ENCODE assay signal across 7 mouse cellular contexts in the genomic region with DNA sequence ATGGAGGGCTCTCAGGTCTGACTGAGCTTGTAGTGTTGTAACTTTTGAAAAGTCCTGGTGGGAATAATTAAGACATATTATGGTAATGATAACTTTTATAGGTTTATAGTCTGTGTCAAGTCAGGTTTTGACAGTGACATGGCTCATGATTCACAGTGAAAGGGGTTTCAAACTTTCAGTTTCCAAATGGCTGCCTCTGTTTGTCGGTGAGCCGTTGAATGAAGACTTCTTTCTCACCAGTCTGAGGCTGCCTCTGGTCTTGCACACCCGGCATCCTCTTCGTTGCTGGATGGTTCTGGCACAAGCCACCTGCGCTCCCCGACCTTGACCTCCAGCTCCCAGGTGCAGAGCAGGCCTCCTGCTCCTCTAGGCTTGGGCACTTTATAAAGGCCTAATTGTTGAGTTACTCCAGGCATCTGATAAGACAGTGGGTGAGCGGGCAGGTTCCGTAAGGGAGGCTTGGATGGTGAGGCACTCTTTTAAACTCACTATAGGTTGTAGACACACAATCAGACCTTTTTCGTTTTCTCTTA. TPM values are rescaled to one million over a fixed set of nuclear protein-coding genes. Genes with fewer than 3 reads are reported as not detected.
DNase-seq lines count a peak whose midpoint lies in the region; ATAC-seq and TF ChIP-seq lines count a peak whose summit lies in the region.

No protein-coding gene starts in this region.

- no peaks in the 10 kb centered on the region for H3K9me3 ChIP-seq in forebrain, postnatal 0 days (ENCODE audit: low read length)
- no peaks in the 10 kb centered on the region for H3K9me3 ChIP-seq in liver, embryonic 13.5 days (replicated peaks)

- H3K36me3 ChIP-seq in forebrain, postnatal 0 days (ENCODE audit: insufficient read depth) = no peaks in the 10 kb centered on the region
- H3K36me3 ChIP-seq in liver, embryonic 13.5 days = no peaks in the 10 kb centered on the region

- no peaks in the 10 kb centered on the region for H3K27me3 ChIP-seq in forebrain, postnatal 0 days (ENCODE audit: insufficient read depth, low read length)
- peaks cover 29% of the 10 kb centered on the region for H3K27me3 ChIP-seq in liver, embryonic 13.5 days

- H3K9ac ChIP-seq in forebrain, postnatal 0 days = 0 out of 2 replicates have a peak overlapping the region, but pooled peaks have one; percentile 33
- H3K9ac ChIP-seq in liver, embryonic 13.5 days = no peak overlapping the region

- no peak overlapping the region for H3K27ac ChIP-seq in forebrain, postnatal 0 days (ENCODE audit: low read depth, low read length)
- H3K27ac ChIP-seq in liver, embryonic 13.5 days = no peak overlapping the region

- DNase-seq in thymus, postnatal 25 days = peak; percentile 38
- DNase-seq in thymus, postnatal 0 days (ENCODE audit: low spot score) = no peak
- DNase-seq in forebrain, postnatal 0 days = no peak
- no peak for DNase-seq in liver, embryonic 13.5 days
- no peak for DNase-seq in embryo, embryonic 9.5 days (ENCODE audit: extremely low spot score)
- DNase-seq in urinary bladder, postnatal 36 days (ENCODE audit: low spot score in 2 of 2) = no peak
- DNase-seq in retina, postnatal 1 day = no peak

- H3K4me1 ChIP-seq in forebrain, postnatal 0 days (ENCODE audit: insufficient read depth) = peaks cover 30% of the 10 kb centered on the region
- H3K4me1 ChIP-seq in liver, embryonic 13.5 days (replicated peaks) = peaks cover 54% of the 10 kb centered on the region

- no peak for ATAC-seq in forebrain, postnatal 0 days
- ATAC-seq in liver, embryonic 13.5 days (ENCODE audit: low read depth) = no peak

- TF ChIP-seq CTCF in forebrain, postnatal 0 days (IDR thresholded peaks at IDR 0.05; ENCODE audit: low read depth) = no peak

- peak overlapping the region; percentile 91 for H3K4me3 ChIP-seq in forebrain, postnatal 0 days (ENCODE audit: low read depth, low read length)
- H3K4me3 ChIP-seq in liver, embryonic 13.5 days (replicated peaks) = peak overlapping the region; percentile 77; the same call in 1 of the 2 replicates

- 41% methylated on average over 9 of the region's 9 CpGs for WGBS in forebrain, postnatal 0 days
- 77% methylated on average over 9 of the region's 9 CpGs for WGBS in liver, embryonic 13.5 days (ENCODE audit: insufficient replicate concordance)

- peak overlapping the region; percentile 92 for H3K4me2 ChIP-seq in forebrain, postnatal 0 days (ENCODE audit: low read depth)
- H3K4me2 ChIP-seq in liver, embryonic 13.5 days = peak overlapping the region; percentile 93

RNA-seq across cellular contexts. Expression of a gene that starts 2.0 kb away (rescaled TPM):
- 17.0 and 22.6 TPM in 2 replicates for polyA plus RNA-seq in thymus, postnatal 0 days (2015; fragmentation: Nextera tagmentation; extraction: Ambion mirVana)
- total RNA-seq in forebrain, postnatal 0 days (2014; rRNA removed) = 115 and 116 TPM in 2 replicates
- polyA plus RNA-seq in forebrain, postnatal 0 days (2015; fragmentation: Nextera tagmentation; extraction: Ambion mirVana) = 46.2 and 61.8 TPM in 2 replicates
- polyA plus RNA-seq in liver, embryonic 13.5 days (2015; fragmentation: Nextera tagmentation; extraction: Ambion mirVana) = 3.6 and 4.8 TPM in 2 replicates

RNA-seq across cellular contexts. Expression of a gene that starts 22.3 kb away (rescaled TPM):
- polyA plus RNA-seq in thymus, postnatal 0 days (2015; fragmentation: Nextera tagmentation; extraction: Ambion mirVana) = 55.5 and 65.0 TPM in 2 replicates
- total RNA-seq in forebrain, postnatal 0 days (2014; rRNA removed) = 5.5 and 13.3 TPM in 2 replicates
- polyA plus RNA-seq in forebrain, postnatal 0 days (2015; fragmentation: Nextera tagmentation; extraction: Ambion mirVana) = 104 and 105 TPM in 2 replicates
- polyA plus RNA-seq in liver, embryonic 13.5 days (2015; fragmentation: Nextera tagmentation; extraction: Ambion mirVana) = 37.0 and 43.0 TPM in 2 replicates
